Mouse (Mus musculus): ENCODE measurements around the gene Trim44.

GRCm38 (mm10) chr2:102378928-102379327 is 28.7 kb downstream of the Trim44 start:
- TF ChIP-seq TAL1 (IDR thresholded peaks at IDR 0.05; ENCODE audit: low read length): no peak
- no peak for TF ChIP-seq GATA1 (IDR thresholded peaks at IDR 0.05; ENCODE audit: low read length)

Measured in erythroblast, embryonic 14.5 days (primary cell).